Mouse (Mus musculus) gastrocnemius, postnatal 4 days (tissue): Measurements from ENCODE around the gene Ptprcap. TPM values are rescaled to one million over a fixed set of nuclear protein-coding genes. Genes with fewer than 3 reads are reported as not detected.
A peak's percentile ranks its signal among the peaks of the same experiment; 100 is the strongest.

ENCODE experiments used
- DNase-seq, 2 experiments: peaks; one replicate each; pipeline ENCODE4 v3.0.0; 2021 to 2022; ENCODE audit warnings: low spot score in 2 of 2, mixed read lengths in 2 of 2
- total RNA-seq, 2 experiments: library from RNA; stranded (reverse); gene quantifications; 2 replicates each; pipeline ENCODE4 v1.2.3; 2021

Gene Ptprcap
- total RNA-seq, 2 experiments from 2014 or later = 1.9 to 2.2 TPM

- no peak for DNase-seq
Measured at GRCm38 (mm10) chr19:4192251-4192985, 39.0 kb downstream of the Ptprcap start.

GRCm38 (mm10) chr19:4193129-4193528 lies 39.7 kb downstream of the Ptprcap start:
- DNase-seq = no peak

- DNase-seq = no peak
Measured at GRCm38 (mm10) chr19:4194021-4194724, 40.8 kb downstream of the Ptprcap start.

GRCm38 (mm10) chr19:4194776-4195650 lies 41.6 kb downstream of the Ptprcap start:
- DNase-seq = no peak

- no peak for DNase-seq
Measured at GRCm38 (mm10) chr19:4196048-4196447, 42.6 kb downstream of the Ptprcap start.

GRCm38 (mm10) chr19:4196548-4196947 lies 43.1 kb downstream of the Ptprcap start:
- no peak for DNase-seq

GRCm38 (mm10) chr19:4197180-4197579 lies 43.8 kb downstream of the Ptprcap start:
- DNase-seq = no peak

- DNase-seq = peak; percentile 91 to 96
Measured at GRCm38 (mm10) chr19:4201291-4201909, 48.0 kb downstream of the Ptprcap start, which contains the start of gene Rad9a. Gene Rad9a, minus strand, starts transcription at chr19:4201662.

GRCm38 (mm10) chr19:4202149-4202548 lies 48.7 kb downstream of the Ptprcap start:
- no peak for DNase-seq

- no peak for DNase-seq
Measured at GRCm38 (mm10) chr19:4203148-4203547, 49.7 kb downstream of the Ptprcap start.

GRCm38 (mm10) chr19:4203604-4204326 lies 50.4 kb downstream of the Ptprcap start:
- no peak for DNase-seq

- no peak for DNase-seq
Measured at GRCm38 (mm10) chr19:4204889-4205288, 51.5 kb downstream of the Ptprcap start.

Other genes with a start within 250 kb of the Ptprcap start
- 10 to 100 TPM; 25.9 to 34.5 TPM for gene Tcirg1, start 246.5 kb upstream of the Ptprcap start, total RNA-seq
- 100 to 1,000 TPM; 182 to 186 TPM for gene Ndufs8, start 240.8 kb upstream of the Ptprcap start, total RNA-seq
- gene Aldh3b1, start 223.8 kb upstream of the Ptprcap start, total RNA-seq = 1 to 10 TPM; 6.7 to 7.1 TPM
- gene Unc93b1, start 218.4 kb upstream of the Ptprcap start, total RNA-seq = 10 to 100 TPM; 25.8 to 26.8 TPM
- gene Aldh3b3, start 195.0 kb upstream of the Ptprcap start, total RNA-seq = under 1 TPM; 0.08 to 0.12 TPM
- 1 to 10 TPM in 1 of 2 experiments, under 1 TPM in 1; 0.88 to 1.7 TPM for gene Aldh3b2, start 181.3 kb upstream of the Ptprcap start, total RNA-seq
- 1 to 10 TPM; 7.0 to 7.6 TPM for gene Acy3, start 167.0 kb upstream of the Ptprcap start, total RNA-seq
- not detected for gene Tbx10, start 160.9 kb upstream of the Ptprcap start, total RNA-seq
- gene Nudt8, start 153.0 kb upstream of the Ptprcap start, total RNA-seq = 10 to 100 TPM; 18.5 to 19.0 TPM
- under 1 TPM; 0.49 to 0.74 TPM for gene Gm49405, start 153.0 kb upstream of the Ptprcap start, total RNA-seq
- 1 to 10 TPM; 1.1 to 2.4 TPM for gene Doc2g, start 150.3 kb upstream of the Ptprcap start, total RNA-seq
- 100 to 1,000 TPM; 314 to 350 TPM for gene Ndufv1, start 140.8 kb upstream of the Ptprcap start, total RNA-seq
- 100 to 1,000 TPM; 205 to 221 TPM for gene Gstp1, start 115.6 kb upstream of the Ptprcap start, total RNA-seq
- 10 to 100 TPM; 40.2 to 49.5 TPM for gene Gstp2, start 107.6 kb upstream of the Ptprcap start, total RNA-seq
- gene Gstp3, start 94.0 kb upstream of the Ptprcap start, total RNA-seq = 1 to 10 TPM in 1 of 2 experiments, not detected in 1; 1.1 TPM
- not detected for gene Cabp2, start 72.0 kb upstream of the Ptprcap start, total RNA-seq
- 10 to 100 TPM; 22.9 to 23.9 TPM for gene Cdk2ap2, start 56.4 kb upstream of the Ptprcap start, total RNA-seq
- gene Pitpnm1, start 53.6 kb upstream of the Ptprcap start, total RNA-seq = 1 to 10 TPM; 6.1 to 7.3 TPM
- 10 to 100 TPM; 49.9 to 61.1 TPM for gene Aip, start 27.7 kb upstream of the Ptprcap start, total RNA-seq
- not detected for gene Gpr152, start 13.8 kb upstream of the Ptprcap start, total RNA-seq
- gene Cabp4, start 9.6 kb upstream of the Ptprcap start, total RNA-seq = not detected
- 10 to 100 TPM; 73.6 to 74.5 TPM for gene Coro1b, start 5.0 kb upstream of the Ptprcap start, total RNA-seq
- 10 to 100 TPM; 34.7 to 38.0 TPM for gene Rps6kb2, start 9.8 kb downstream of the Ptprcap start, total RNA-seq
- 10 to 100 TPM; 65.5 to 69.4 TPM for gene Carns1, start 21.9 kb downstream of the Ptprcap start, total RNA-seq
- 1 to 10 TPM; 5.1 to 5.2 TPM for gene Tbc1d10c, start 37.7 kb downstream of the Ptprcap start, total RNA-seq
- 100 to 1,000 TPM; 432 to 472 TPM for gene Ppp1ca, start 38.5 kb downstream of the Ptprcap start, total RNA-seq
- gene Rad9a, start 48.1 kb downstream of the Ptprcap start, total RNA-seq = 1 to 10 TPM; 7.3 to 8.3 TPM
- gene Clcf1, start 60.6 kb downstream of the Ptprcap start, total RNA-seq = 1 to 10 TPM; 1.6 to 2.7 TPM
- not detected for gene AC109138.7, start 60.8 kb downstream of the Ptprcap start, total RNA-seq
- gene Pold4, start 78.3 kb downstream of the Ptprcap start, total RNA-seq = 10 to 100 TPM; 31.4 to 34.3 TPM
- gene Ssh3, start 115.6 kb downstream of the Ptprcap start, total RNA-seq = 1 to 10 TPM; 4.4 to 5.2 TPM
- 1 to 10 TPM; 2.2 to 2.6 TPM for gene Ankrd13d, start 129.5 kb downstream of the Ptprcap start, total RNA-seq
- gene Grk2, start 152.6 kb downstream of the Ptprcap start, total RNA-seq = 10 to 100 TPM; 42.9 to 43.8 TPM
- gene Kdm2a, start 244.7 kb downstream of the Ptprcap start, total RNA-seq = 10 to 100 TPM; 50.9 to 66.8 TPM